Mouse (Mus musculus): Measurements from ENCODE around the gene Rgl2.
"Not testable (repeated sequence)": the region's sequence is repeated elsewhere in the genome, so short reads cannot be mapped to it uniquely, and the experiment has no call there.

Gene Rgl2

DNA sequence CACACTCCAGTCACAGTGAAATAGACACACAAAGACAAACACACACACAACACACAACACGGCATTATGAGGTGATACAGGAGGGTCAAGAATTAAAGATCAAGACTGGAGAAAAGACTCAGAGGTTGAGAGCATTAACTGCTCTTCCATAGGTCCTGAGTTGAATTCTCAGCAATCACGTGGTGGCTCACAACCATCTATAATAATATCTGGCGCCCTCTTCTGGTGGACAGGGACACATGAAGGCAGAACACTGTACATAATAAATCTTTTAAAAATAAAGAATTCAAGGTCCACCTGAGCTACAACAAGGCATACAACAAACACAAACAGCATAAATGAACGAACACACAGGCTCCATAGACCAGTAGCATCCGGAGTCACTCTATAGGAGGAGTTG lies 39.6 kb downstream of the Rgl2 start:
- DNase-seq (ENCODE audit: low read depth): no peak

DNA sequence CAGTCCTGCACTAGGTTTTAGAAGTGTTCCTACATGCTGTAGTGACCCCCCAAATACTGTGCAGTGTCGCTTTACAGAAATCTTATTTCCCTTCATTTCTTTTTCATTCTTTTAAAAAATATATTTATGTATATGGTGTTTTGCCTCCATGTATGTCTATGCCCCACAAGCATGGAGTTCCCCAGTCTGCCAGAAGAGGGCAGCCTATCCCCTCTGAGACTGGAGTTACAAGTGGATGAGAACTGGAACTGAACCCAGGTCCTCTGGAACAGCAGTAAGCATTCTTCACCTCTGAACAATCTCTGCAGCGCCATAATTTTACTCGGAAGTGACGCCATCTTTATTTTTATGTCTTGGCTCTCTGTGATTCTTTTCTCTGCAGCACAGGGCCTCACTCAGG lies 40.1 kb downstream of the Rgl2 start:
- no peak for DNase-seq (ENCODE audit: low read depth)

DNA sequence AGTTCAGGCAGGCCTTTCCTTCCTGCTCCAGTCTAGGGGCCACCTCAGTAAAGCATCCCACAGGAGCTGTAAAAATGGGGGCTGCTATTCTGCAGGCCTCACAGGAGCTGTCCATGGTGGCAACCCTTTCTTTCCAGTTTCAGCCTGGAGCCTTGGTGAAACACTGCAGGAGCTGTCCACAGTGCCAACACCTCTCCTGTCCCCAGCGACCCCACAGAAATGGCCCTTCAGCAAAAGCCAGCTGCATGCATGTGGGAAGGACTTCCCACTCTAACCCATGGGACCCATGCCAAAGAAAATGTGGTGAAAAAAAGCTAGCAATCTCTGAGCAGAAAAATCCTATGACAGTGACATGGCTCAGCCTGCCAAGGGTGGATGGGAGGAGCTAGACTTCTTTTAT lies 43.3 kb downstream of the Rgl2 start:
- no peak for DNase-seq (ENCODE audit: low read depth)

DNA sequence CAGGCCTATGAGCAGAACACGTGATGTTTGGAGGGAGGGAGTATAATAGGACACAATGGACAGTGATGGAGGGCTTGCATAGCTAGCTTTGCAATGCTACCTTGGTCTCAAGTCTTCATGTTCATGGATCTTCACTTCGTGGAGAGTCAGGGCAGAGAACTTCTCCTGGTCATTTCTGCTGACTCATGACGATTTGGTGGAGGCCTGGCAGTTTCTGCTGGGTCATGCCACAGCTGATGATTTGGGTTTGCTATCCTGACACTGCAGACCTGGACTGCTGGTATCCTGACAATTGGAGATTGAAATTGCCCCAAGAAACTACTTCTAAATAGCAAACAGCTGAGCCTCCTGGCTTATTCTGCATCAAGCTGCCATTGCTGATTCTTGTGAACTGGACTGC lies 44.2 kb downstream of the Rgl2 start:
- DNase-seq (ENCODE audit: low read depth): no peak

DNA sequence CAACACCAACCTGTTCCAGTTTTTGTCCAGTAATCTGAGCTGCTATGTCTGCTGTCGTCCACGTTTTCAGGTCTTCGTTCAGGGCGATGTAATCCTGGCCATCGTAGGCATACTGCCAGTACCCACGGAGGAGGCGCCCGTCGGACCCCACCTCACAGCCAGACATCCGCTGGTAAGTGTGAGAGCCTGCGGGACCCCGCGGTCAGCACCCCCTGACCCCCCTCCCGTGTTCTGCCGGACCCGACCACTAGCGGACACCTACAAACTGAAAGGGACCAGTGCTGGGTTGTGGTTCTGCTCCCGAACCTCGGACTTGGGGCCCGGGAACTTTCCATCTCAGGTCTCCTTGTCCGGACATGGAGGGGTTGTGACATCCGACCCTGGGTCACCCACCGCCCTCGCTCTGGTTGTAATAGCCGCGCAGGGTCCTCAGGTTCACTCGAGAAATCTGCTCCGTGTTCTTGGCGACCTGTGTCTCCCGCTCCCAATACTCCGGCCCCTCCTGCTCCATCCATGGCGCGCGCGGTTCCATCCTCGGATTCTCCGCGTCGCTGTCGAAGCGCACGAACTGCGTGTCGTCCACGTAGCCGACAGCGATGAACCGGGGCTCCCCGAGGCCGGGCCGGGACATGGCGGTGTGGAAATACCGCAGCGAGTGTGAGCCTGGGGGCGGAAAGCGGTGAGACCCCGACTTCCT lies 48.7 kb downstream of the Rgl2 start:
- no peak for DNase-seq (ENCODE audit: low read depth)

DNA sequence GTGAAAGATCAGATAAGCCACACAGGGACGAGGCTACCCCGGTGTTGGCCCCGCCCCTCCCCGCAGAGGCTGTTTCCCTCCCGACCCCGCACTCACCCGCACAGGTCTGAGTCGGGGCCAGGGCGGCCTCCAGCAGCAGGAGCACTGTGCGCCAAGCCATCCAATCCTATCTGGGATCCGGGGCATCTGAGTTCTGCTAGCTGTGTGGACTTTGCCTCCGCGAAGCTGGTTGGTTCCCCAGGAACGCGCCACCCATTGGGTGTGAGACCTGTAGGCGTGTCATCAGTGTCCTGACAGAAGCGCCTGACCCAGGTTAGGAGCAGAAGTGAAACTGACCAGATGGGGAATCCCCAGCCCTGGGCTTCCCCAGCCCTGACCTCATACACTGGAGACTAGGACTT lies 49.3 kb downstream of the Rgl2 start:
- no peak for DNase-seq (ENCODE audit: low read depth)

DNA sequence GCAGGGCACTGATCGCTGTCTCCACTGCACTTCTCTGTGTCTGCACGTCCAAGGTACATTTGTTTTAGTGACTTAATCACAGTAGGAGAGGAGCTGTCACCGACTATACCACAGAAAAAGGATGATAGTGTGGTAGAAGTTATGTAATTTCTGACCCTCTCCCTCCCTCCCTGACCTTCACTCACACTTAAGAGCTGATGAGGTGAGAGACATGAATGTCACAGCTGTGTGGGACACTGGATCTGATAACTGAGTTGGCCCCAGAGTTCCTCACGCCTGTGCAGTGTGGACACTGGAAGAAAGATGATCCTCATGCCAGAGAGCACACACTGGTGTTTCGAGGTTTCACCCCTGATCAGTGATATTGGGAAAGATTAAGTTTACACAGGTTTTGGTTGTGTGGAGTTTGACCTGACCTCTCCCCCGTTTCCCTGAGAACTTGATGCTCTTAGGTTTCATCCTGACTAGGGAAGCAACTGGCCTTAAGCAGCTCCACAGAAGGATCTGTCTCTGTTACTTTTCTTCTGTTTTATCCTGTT lies 50.2 kb downstream of the Rgl2 start:
- no peak for DNase-seq (ENCODE audit: low read depth)

DNA sequence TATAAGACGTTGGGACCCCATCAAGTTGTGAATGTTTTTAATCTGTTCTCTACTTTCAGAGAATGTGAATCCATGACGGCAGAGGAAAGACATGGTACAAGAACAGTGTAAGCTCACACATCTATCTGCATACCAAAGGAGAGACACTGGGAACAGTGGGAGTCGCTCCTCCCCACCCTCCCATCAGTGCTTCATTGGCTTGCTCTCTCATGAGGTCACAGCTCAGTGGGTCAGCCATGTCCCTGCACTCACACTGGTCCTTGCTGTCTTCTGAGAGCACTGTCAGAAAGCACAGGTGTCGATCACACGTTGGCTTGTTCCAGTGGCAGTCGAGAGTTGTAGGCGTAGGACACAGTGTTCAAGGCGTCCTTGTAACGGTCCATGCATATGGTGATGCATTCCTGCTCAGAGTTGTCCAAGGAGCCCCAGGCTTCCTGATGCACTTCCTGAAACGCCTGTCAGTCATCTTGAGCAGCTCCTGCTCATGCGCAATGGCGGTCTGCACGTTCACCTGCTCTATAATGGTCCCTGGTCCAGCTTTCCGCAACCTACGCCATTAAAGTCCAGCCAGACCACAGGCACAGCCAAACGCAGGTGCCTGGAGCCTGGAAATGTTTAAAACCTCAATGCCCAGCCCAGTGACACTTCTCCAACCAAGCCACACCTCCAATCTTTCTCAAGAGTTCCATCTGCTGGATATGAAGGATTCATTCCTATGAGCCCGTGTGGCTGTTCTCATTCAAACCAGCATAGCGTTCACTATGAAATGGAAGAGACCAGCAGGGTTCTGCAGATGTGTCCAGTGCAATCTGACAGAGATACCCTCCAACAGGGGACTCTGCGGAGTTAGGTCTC lies 51.1 kb downstream of the Rgl2 start:
- DNase-seq (ENCODE audit: low read depth): no peak

DNA sequence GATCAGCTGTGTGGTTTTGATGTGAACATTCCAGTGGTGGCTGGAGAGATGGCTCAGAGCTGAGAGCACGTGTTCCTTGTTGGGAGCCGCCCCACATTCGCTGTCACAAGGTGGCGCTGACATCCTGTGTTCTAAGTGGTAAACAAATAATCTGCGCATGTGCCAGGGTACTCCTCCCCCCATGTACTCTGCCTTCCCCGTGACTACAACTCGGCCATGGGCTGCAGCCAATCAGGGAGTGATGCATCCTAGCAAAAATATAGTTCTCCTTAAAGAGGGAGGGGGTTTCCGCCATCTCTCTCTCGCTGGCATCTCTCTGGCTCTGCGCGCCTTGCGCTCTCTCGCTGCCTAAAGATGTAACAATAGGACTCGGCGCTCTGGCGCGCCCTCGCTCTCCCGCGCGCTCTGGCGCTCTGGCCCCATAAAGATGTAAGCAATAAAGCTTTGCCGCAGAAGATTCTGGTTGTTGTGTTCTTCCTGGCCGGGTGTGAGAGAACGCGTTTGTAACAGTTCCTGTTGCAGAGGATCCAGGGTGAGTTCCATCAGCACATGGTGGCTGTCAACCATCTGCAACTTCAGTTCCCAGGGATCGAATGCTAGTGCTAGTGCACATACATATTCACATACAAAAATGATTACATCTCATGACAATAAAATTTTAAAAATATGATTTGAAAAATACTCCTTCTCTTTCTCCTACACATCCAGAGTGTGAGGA lies 52.0 kb downstream of the Rgl2 start:
- peak; percentile 96 for DNase-seq (ENCODE audit: low read depth)

DNA sequence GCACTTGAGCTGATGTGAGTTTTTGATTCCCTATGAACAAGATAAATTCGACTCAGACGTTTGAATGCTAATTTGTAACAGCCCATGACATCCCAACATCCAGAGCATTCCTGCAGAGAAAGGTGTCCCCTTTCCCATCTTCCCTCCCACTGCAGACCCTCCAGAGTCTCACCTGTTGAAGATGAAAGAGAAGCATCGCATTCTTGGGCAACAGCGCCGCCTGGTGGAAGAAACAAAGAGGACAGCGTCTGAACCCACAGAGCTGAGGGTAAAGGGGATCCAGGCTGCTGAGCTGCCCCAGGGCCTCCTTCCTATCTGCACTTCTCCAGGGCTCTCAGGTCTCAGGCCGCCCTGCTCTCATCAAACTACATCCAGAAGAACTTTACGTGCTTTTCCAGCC lies 52.8 kb downstream of the Rgl2 start:
- not testable (repeated sequence) for DNase-seq (ENCODE audit: low read depth)
